Mouse (Mus musculus) myocyte (in vitro differentiated cells): ENCODE measurements around the gene Bicdl2. TPM values are rescaled to one million over a fixed set of nuclear protein-coding genes. Genes with fewer than 3 reads are reported as not detected.

ENCODE experiments used
- H3K27me3 ChIP-seq: one replicate; pipeline ENCODE4 v1.6.1; 2011; ENCODE audit not compliant: control insufficient read depth, insufficient read depth, insufficient read length
- H3K36me3 ChIP-seq: one replicate; pipeline ENCODE4 v1.6.1; 2011; ENCODE audit not compliant: control insufficient read depth, insufficient read depth
- H3K4me2 ChIP-seq: one replicate; pipeline ENCODE4 v1.6.1; 2011; ENCODE audit warnings: low read depth, control low read depth
- H3K4me3 ChIP-seq: one replicate; pipeline ENCODE4 v1.5.1; 2011; ENCODE audit warnings: mild to moderate bottlenecking, control low read depth, moderate library complexity
- H3K79me2 ChIP-seq: one replicate; pipeline ENCODE4 v1.6.1; 2011; ENCODE audit not compliant: control insufficient read depth, insufficient read depth
- H3ac ChIP-seq: one replicate; pipeline ENCODE4 v1.6.1; 2011; ENCODE audit not compliant: control insufficient read depth, insufficient read length
- CEBPB ChIP-seq: IDR thresholded peaks from 2 replicates; pipeline ENCODE4 v1.6.1; 2011; ENCODE audit warnings: mild to moderate bottlenecking, moderate library complexity; ENCODE audit not compliant: poor library complexity, insufficient read depth, severe bottlenecking
- E2F4 ChIP-seq: IDR thresholded peaks from one replicate; pipeline ENCODE4 v1.6.1; 2011; ENCODE audit warnings: mild to moderate bottlenecking, control low read depth, moderate library complexity; ENCODE audit not compliant: insufficient read depth
- MAX ChIP-seq: IDR thresholded peaks from one replicate; pipeline ENCODE4 v1.6.1; 2011; ENCODE audit warnings: low read depth, mild to moderate bottlenecking, control low read depth
- MYOD1 ChIP-seq, 3 experiments: IDR thresholded peaks; one replicate each; pipeline ENCODE4 v1.6.1; 2011; ENCODE audit warnings: control low read depth in 2 of 3, low read depth in 2 of 3, mild to moderate bottlenecking in 2 of 3, moderate library complexity in 1 of 3; ENCODE audit not compliant: insufficient read length in 2 of 3, control insufficient read depth in 1 of 3
- MYOG ChIP-seq, 3 experiments: IDR thresholded peaks; one replicate each; pipeline ENCODE4 v1.6.1; 2011; ENCODE audit warnings: control low read depth in 2 of 3, low read depth in 2 of 3, mild to moderate bottlenecking in 2 of 3; ENCODE audit not compliant: insufficient read length in 2 of 3, control insufficient read depth in 1 of 3, insufficient read depth in 1 of 3
- POLR2A ChIP-seq: IDR thresholded peaks from one replicate; pipeline ENCODE4 v1.6.1; 2011; ENCODE audit warnings: low read depth, mild to moderate bottlenecking, control low read depth, moderate library complexity; ENCODE audit not compliant: insufficient read length
- POLR2AphosphoS2 ChIP-seq: IDR thresholded peaks from one replicate; pipeline ENCODE4 v1.6.1; 2011; ENCODE audit warnings: low read depth, control low read depth; ENCODE audit not compliant: insufficient read length
- REST ChIP-seq: IDR thresholded peaks from one replicate; pipeline ENCODE4 v1.6.1; 2011; ENCODE audit warnings: mild to moderate bottlenecking, control low read depth, moderate library complexity; ENCODE audit not compliant: insufficient read depth, insufficient read length
- SRF ChIP-seq: IDR thresholded peaks from one replicate; pipeline ENCODE4 v1.6.1; 2011; ENCODE audit warnings: low read depth; ENCODE audit not compliant: control insufficient read depth, insufficient read length
- TCF12 ChIP-seq: IDR thresholded peaks from one replicate; pipeline ENCODE4 v1.6.1; 2011; ENCODE audit warnings: mild to moderate bottlenecking, control low read depth; ENCODE audit not compliant: poor library complexity, insufficient read depth, severe bottlenecking
- TCF3 ChIP-seq: IDR thresholded peaks from one replicate; pipeline ENCODE4 v1.6.1; 2011; ENCODE audit warnings: low read depth, control low read depth; ENCODE audit not compliant: insufficient read length
- USF1 ChIP-seq: IDR thresholded peaks from one replicate; pipeline ENCODE4 v1.6.1; 2011; ENCODE audit warnings: low read depth, mild to moderate bottlenecking, control low read depth, moderate library complexity
- polyA plus RNA-seq: library from polyadenylated mRNA; unstranded; fragments of >200 nt; fragmentation: generic; extraction: Trizol; gene quantifications from one replicate; pipeline ENCODE4 v1.2.1, GENCODE M21; 2012; ENCODE audit warnings: missing spikeins

Bicdl2 gene
- polyA plus RNA-seq, 1 experiment: 0.14 TPM

DNA sequence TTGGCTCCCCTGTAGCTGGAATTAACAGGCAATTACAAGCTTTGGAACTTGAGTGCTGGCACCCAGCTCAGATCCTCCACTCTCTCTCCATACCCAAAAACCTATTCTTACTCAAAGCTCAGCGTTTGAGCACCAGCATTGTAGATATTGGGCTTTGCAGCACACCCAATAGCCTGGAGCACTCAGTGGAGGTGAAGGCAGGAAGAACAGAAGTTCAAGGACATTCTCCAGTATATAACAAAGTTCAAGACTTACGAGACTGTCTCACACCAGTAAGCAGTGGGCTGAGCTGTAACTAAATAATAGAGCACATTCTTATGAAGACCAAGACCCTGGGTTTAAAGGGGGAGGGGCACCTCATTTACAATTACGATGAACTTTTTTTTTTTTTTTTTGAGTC lies 12.5 kb downstream of the Bicdl2 start:
- Histone ChIP-seq H3K4me3 (peak overlapping the region; percentile 99), H3ac (no peak overlapping the region), H3K4me2 (peak overlapping the region; percentile 99), H3K79me2 (peaks cover 34% of the 10 kb centered on the region), H3K36me3 (peaks cover 14% of the 10 kb centered on the region), H3K27me3 (no peaks in the 10 kb centered on the region)
- no peak for TF ChIP-seq POLR2AphosphoS2
- TF ChIP-seq USF1: no peak
- no peak for TF ChIP-seq E2F4
- TF ChIP-seq MAX: no peak
- no peak for TF ChIP-seq MYOG (IDR thresholded peaks at IDR 0.05; ENCODE audit: control insufficient read depth in 1 of 3, insufficient read depth in 1 of 3, insufficient read length in 2 of 3, low read depth in 2 of 3)
- no peak for TF ChIP-seq CEBPB
- TF ChIP-seq SRF: no peak
- TF ChIP-seq POLR2A: no peak
- TF ChIP-seq TCF3: no peak

- TF ChIP-seq POLR2A (peak; percentile 61), MYOG (IDR thresholded peaks at IDR 0.05; ENCODE audit: control insufficient read depth in 1 of 3, insufficient read depth in 1 of 3, insufficient read length in 2 of 3, low read depth in 2 of 3) (no peak), USF1 (peak; percentile 61), POLR2AphosphoS2 (peak; percentile 83), CEBPB (0 out of 2 replicates have a peak, but pooled peaks have one; percentile 32), E2F4 (no peak)
- H3K4me3 ChIP-seq: peak within 1 kb of the TSS; percentile 99
- peaks cover 34% of the 10 kb centered on the region for H3K79me2 ChIP-seq
Measured at GRCm38 (mm10) chr17:23673424-23674073, 13.2 kb downstream of the Bicdl2 start, which contains the start of the genes Hcfc1r1 and Thoc6. TSS of gene Hcfc1r1 (plus strand) at chr17:23673596. TSS of gene Thoc6 (minus strand) at chr17:23673882.

GRCm38 (mm10) chr17:23674271-23674952 lies 14.1 kb downstream of the Bicdl2 start:
- no peak for TF ChIP-seq SRF
- peak; percentile 15 for TF ChIP-seq POLR2A
- H3K27me3 ChIP-seq: no peaks in the 10 kb centered on the region
- H3K4me3 ChIP-seq: peak overlapping the region; percentile 99
- H3K36me3 ChIP-seq: peaks cover 14% of the 10 kb centered on the region
- H3ac ChIP-seq: peak overlapping the region; percentile 15
- peaks cover 34% of the 10 kb centered on the region for H3K79me2 ChIP-seq
- peak overlapping the region; percentile 99 for H3K4me2 ChIP-seq

More at GRCm38 (mm10) chr17:23673424-23674073, 13.2 kb downstream of the Bicdl2 start, which contains the start of the genes Hcfc1r1 and Thoc6:
- Histone ChIP-seq H3K27me3 (no peaks in the 10 kb centered on the region), H3K36me3 (peaks cover 14% of the 10 kb centered on the region), H3K4me2 (peak within 1 kb of the TSS; percentile 99), H3ac (peak within 1 kb of the TSS; percentile 15)

DNA sequence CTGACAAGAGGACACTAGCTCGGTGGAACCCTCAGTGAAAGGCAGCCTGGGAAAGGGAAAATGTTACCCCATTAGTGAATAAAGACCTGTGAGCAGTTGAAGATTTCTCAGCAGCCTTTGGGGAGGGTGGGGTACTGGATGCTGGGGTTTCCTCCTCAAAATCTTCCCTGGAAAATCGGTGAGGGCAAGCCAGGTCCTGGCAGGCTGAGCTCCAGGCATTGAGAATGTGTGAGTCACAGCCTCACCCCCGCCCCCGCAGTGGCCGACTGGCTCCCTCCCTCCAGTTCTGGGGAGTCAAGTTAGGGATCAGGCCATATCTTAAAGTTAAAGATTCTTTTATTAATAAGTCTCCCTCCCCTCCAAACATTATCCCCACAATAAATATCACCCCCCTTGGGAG lies 14.8 kb downstream of the Bicdl2 start:
- Histone ChIP-seq H3K36me3 (peaks cover 6% of the 10 kb centered on the region), H3ac (peak overlapping the region; percentile 6), H3K79me2 (peaks cover 34% of the 10 kb centered on the region), H3K4me3 (peak overlapping the region; percentile 99), H3K4me2 (peak overlapping the region; percentile 99), H3K27me3 (no peaks in the 10 kb centered on the region)
- TF ChIP-seq MYOG (IDR thresholded peaks at IDR 0.05; ENCODE audit: control insufficient read depth in 1 of 3, insufficient read depth in 1 of 3, insufficient read length in 2 of 3, low read depth in 2 of 3) (peak in 1 of 3 experiments; percentile 12), SRF (no peak), TCF12 (no peak), MYOD1 (IDR thresholded peaks at IDR 0.05; ENCODE audit: control insufficient read depth in 1 of 3, insufficient read length in 2 of 3, low read depth in 2 of 3) (no peak), POLR2AphosphoS2 (peak; percentile 84), POLR2A (peak; percentile 40), TCF3 (no peak)

GRCm38 (mm10) chr17:23675564-23676281 lies 15.4 kb downstream of the Bicdl2 start:
- TF ChIP-seq TCF3: no peak
- no peak for TF ChIP-seq SRF
- no peak for TF ChIP-seq TCF12
- no peak for TF ChIP-seq POLR2A
- TF ChIP-seq MYOD1 (IDR thresholded peaks at IDR 0.05; ENCODE audit: control insufficient read depth in 1 of 3, insufficient read length in 2 of 3, low read depth in 2 of 3): no peak
- TF ChIP-seq E2F4: no peak
- TF ChIP-seq CEBPB: no peak
- TF ChIP-seq MAX: no peak
- peak in 1 of 3 experiments; percentile 11 for TF ChIP-seq MYOG (IDR thresholded peaks at IDR 0.05; ENCODE audit: control insufficient read depth in 1 of 3, insufficient read depth in 1 of 3, insufficient read length in 2 of 3, low read depth in 2 of 3)
- no peak for TF ChIP-seq USF1
- TF ChIP-seq REST: no peak
- TF ChIP-seq POLR2AphosphoS2: peak; percentile 89
- Histone ChIP-seq H3K4me2 (peak overlapping the region; percentile 99), H3K27me3 (no peaks in the 10 kb centered on the region), H3K4me3 (peak overlapping the region; percentile 99), H3K79me2 (peaks cover 34% of the 10 kb centered on the region), H3ac (peak overlapping the region; percentile 72), H3K36me3 (peaks cover 5% of the 10 kb centered on the region)
